Mouse (Mus musculus): ENCODE measurements around the gene Kat6b.

The Kat6b gene

GRCm38 (mm10) chr14:21563584-21564118, 82.4 kb downstream of the Kat6b start:
- no peak for DNase-seq

- no peak for DNase-seq
Measured at GRCm38 (mm10) chr14:21565541-21566353, 84.5 kb downstream of the Kat6b start.

- no peak for DNase-seq
Measured at GRCm38 (mm10) chr14:21567293-21567984, 86.2 kb downstream of the Kat6b start.

GRCm38 (mm10) chr14:21568821-21569220, 87.6 kb downstream of the Kat6b start:
- DNase-seq: no peak

DNA sequence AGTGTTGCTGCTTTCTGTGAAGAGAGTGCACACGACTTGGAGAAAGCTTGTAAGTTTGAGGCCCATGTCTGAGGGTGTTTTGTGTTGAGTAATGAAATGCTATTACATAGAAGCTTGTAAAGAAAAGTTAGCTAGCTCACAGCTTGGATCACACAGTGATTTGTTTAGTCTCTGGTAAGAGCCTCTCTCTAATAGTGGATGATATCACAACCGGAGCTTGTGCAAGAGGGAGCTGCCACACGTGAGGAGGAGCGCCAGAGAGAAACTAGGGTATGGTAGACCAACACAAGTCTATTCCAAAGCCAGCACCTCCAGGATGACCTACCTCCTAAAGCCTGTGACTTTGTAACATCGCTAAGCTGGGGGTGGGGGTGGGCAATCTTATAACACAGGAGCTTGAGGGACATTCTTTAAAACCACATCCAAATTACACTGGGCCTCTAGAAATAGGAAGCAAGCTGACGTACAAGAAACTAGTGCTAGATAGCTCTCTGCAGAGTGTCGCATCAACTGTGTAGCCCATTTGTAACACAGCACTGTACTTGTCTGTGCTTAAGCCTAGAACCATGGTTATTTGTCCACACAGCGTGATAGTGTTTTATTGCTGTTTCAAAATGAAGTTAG, 93.6 kb downstream of the Kat6b start:
- DNase-seq: no peak

GRCm38 (mm10) chr14:21576867-21577266, 95.6 kb downstream of the Kat6b start:
- DNase-seq: no peak

- no peak for DNase-seq
Measured at GRCm38 (mm10) chr14:21581198-21581597, 100.0 kb downstream of the Kat6b start.

- DNase-seq: no peak
Measured at GRCm38 (mm10) chr14:21582301-21582700, 101.1 kb downstream of the Kat6b start.

DNA sequence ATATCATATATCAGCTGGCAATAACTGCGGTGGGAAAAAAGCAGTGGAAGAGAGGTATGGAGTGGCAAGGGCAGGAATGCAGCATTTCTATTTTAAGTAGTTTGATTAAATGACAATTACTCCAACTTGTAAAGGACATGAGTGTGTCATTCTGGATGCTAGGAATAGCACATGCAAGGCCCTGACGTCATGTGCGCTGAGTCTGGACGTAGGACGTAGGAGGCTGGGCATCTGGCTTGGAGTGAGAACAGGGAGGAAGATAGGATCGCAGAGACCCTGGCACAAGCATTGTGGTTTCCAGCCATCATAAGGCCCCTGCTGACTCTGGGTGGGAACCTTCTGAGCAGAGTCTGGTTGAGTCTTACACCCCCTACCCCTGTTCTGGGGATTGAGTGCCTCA, 101.8 kb downstream of the Kat6b start:
- no peak for DNase-seq

DNA sequence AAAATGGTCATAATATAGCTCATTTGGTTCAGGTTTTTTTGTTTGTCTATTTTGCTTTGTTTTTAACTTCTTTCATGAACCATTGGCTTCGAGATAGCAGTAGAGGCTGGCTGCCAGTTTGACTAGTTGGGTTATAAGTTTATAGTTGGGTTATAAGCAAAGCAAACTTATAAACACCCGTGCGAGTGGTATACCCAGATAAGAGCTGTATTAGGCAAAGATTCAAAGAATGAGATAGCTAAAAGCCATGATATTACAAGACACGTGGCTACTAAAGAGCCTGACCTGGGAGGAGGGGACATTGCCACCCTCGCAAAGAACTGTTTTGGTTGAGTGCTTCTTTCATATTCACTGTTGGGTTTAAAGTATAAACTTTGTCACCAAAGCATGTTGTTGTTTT, 102.6 kb downstream of the Kat6b start:
- DNase-seq: no peak

GRCm38 (mm10) chr14:21584468-21585135, 103.4 kb downstream of the Kat6b start:
- DNase-seq: peak; percentile 46

GRCm38 (mm10) chr14:21585491-21586251, 104.4 kb downstream of the Kat6b start:
- no peak for DNase-seq

- no peak for DNase-seq
Measured at GRCm38 (mm10) chr14:21586481-21587118, 105.4 kb downstream of the Kat6b start.

- DNase-seq: no peak
Measured at GRCm38 (mm10) chr14:21587931-21588330, 106.7 kb downstream of the Kat6b start.

GRCm38 (mm10) chr14:21589620-21590019, 108.4 kb downstream of the Kat6b start:
- DNase-seq: no peak

- no peak for DNase-seq
Measured at GRCm38 (mm10) chr14:21590205-21590604, 109.0 kb downstream of the Kat6b start.

DNA sequence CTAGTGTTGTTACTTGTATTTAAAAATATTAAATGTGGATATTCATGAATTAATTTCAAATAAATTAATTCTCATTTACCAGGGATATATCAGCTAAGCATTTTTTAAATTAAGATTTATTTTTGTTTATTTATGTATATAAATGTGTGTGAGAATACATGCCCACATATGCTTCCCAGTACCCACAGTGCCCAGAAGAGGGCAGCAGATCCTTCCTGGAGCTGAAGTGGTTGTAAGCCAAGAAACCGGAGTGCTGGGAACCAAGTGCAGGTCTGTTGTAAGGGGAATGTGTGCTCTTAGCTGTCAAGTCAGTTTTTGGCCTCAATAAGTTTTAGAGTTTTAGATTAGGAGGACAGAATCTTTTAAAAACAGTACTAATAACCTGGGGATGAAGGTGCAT, 110.9 kb downstream of the Kat6b start:
- no peak for DNase-seq

DNA sequence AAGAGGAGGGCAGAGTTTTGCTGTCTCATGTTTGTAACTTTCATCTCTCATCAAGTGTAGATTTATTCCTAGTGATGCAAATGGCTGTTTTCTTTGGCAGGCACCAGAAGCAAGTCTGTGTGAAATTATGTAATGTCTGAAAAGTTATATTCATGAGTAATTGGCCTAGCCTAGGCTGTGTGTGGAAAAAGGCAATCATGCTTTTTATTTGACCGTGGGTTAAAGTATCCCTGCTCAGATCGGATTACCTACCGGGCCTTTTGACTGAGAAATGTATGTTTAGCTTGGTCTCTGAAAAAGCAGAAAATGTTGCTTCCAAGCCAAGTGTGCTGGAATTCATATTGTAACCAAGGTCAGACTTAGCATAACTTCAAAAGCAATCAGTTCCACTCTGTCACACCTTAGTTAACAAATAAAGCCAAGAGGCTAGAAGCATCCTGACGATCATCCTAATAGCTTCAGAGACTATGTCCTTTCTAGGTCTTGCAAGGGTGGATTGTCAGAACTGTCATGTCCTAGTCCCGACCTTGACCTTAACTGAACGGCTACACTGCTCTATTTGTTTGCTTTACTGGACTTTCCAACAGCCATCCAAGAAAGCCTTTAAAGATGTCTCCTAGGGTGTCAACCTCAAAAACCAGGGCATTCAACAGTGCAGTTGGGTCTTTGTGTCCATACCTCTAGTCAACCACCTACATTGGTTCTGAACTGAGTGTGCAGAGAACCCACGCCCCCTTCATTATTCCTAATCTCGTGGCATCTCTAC, 111.9 kb downstream of the Kat6b start:
- DNase-seq: no peak

DNA sequence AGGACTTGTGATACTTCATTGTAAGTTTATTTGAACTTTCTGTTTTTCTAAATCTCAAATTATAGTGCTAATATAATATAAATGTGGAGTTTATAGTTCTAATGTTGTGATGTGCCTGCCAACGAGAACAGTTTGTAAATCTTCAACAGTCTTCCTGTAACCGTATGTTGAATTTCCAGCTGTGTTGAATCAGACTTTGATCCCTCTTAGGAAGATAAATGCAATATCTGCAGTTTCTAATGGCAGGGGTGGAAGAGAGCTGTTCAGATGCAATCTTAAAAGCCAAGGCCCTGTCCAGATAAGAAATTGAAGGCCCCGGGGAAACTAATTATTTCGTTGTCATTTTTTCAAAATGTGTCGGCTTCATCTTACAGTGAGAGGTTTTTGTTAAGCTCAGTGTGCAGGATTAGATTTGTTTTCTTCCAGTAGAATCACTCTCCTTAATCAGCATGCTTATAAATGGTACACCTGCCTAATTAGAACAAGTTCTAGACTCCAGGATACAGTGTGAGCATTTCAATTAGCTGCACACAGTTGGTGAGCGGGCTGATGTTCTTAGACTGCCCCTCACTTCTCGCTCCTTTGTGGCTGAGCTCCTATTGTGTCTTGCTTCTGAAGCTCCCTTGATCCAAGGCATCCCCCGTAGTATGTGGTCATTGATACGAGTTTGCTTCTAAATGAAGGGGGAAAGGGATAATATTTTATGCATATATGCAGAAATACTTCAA, 118.4 kb downstream of the Kat6b start:
- no peak for DNase-seq

DNA sequence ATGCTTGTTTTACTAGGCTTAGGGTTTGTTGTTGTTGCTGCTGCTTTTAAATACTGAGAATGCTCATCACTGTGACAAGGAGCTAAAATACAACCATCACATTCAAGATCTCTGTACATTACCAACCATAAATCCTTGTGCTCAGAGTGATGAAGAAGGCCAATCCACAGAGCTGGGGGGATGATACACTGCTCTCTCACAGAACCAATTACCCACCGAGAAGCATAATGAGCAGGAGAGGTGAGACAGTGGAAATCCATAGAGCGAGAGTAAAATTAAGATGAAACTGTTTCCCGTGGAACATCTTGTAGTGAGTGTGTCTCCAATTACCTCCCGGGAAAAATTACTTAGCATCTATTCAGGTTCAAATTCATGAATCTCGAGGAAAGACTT, 118.9 kb downstream of the Kat6b start:
- no peak for DNase-seq
